Mouse (Mus musculus) kidney, adult 2 months (tissue): Measurements from ENCODE around the gene Vangl2.

Experiments used
- CTCF ChIP-seq: fragments of 200-500 bp; conservative IDR thresholded peaks from 2 replicates; pipeline ENCODE4 v1.5.1; 2011; ENCODE audit warnings: low read depth, mild to moderate bottlenecking, control low read depth, low read length, moderate library complexity, mixed read lengths; ENCODE audit not compliant: insufficient read depth, insufficient read length
- POLR2A ChIP-seq: fragments of 200-500 bp; IDR thresholded peaks from one replicate; pipeline ENCODE4 v1.6.1; 2011; ENCODE audit warnings: low read depth, low read length, control low read depth

DNA sequence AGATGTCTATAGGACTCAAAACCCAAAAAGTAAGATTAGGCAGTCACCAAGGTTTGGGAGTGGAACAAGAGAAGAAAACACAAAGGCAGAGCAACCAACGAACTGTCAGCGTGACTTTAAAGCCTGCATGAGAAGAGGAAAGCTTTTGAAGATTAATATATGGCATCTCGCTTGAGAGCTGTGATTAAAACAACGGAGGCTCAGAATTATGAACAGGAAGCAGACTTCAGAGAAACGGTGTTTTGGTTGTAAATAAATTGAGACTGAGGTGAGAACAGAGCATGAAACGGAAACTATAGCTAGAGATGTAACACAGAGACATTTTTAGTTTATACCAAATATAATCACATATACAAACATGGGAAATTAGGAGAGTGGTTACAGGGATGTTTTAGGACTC is 64.6 kb downstream of the Vangl2 start:
- TF ChIP-seq CTCF (no peak), POLR2A (no peak)
